Mouse (Mus musculus): ENCODE results near the gene Olfr67.
"Not testable (repeated sequence)": the region's sequence is repeated elsewhere in the genome, so short reads cannot be mapped to it uniquely, and the experiment has no call there.

The Olfr67 gene

GRCm38 (mm10) chr7:103791721-103792120, at the start of gene Olfr67:
Gene Olfr67, minus strand, starts transcription at chr7:103791821.
- DNase-seq = no peak

- no peak for DNase-seq
These were observed 48.6 kb upstream of the Olfr67 start, which contains the start of gene Hbb-bh2 for GRCm38 (mm10) chr7:103840268-103840667. Gene Hbb-bh2, minus strand, starts transcription at chr7:103840520.

- DNase-seq = no peak
These were observed 36.2 kb upstream of the Olfr67 start, which contains the start of gene Hbb-bs for GRCm38 (mm10) chr7:103827808-103828207. Gene Hbb-bs, minus strand, starts transcription at chr7:103828096.

- not testable (repeated sequence) for DNase-seq
These were observed 35.5 kb upstream of the Olfr67 start for GRCm38 (mm10) chr7:103827139-103827538.

GRCm38 (mm10) chr7:103826255-103826887, 34.8 kb upstream of the Olfr67 start:
- DNase-seq = no peak

- no peak for DNase-seq
These were observed 34.1 kb upstream of the Olfr67 start for GRCm38 (mm10) chr7:103825536-103826254.

GRCm38 (mm10) chr7:103824597-103824996, 33.0 kb upstream of the Olfr67 start:
- no peak for DNase-seq

- DNase-seq = not testable (repeated sequence)
These were observed 23.5 kb upstream of the Olfr67 start for GRCm38 (mm10) chr7:103815085-103815484.

- no peak for DNase-seq
These were observed 22.1 kb upstream of the Olfr67 start, which contains the start of gene Hbb-bt for GRCm38 (mm10) chr7:103813766-103814165. Gene Hbb-bt, minus strand, starts transcription at chr7:103813996.

GRCm38 (mm10) chr7:103813152-103813551, 21.5 kb upstream of the Olfr67 start:
- not testable (repeated sequence) for DNase-seq

- DNase-seq = no peak
These were observed 20.6 kb upstream of the Olfr67 start for GRCm38 (mm10) chr7:103812174-103812573.

GRCm38 (mm10) chr7:103811223-103811845, 19.7 kb upstream of the Olfr67 start:
- DNase-seq = no peak

GRCm38 (mm10) chr7:103810746-103811145, 19.1 kb upstream of the Olfr67 start:
- DNase-seq = no peak

- DNase-seq = no peak
These were observed 18.7 kb upstream of the Olfr67 start for GRCm38 (mm10) chr7:103810296-103810695.

- no peak for DNase-seq
These were observed 18.2 kb upstream of the Olfr67 start for GRCm38 (mm10) chr7:103809801-103810155.

- DNase-seq = no peak
These were observed 17.6 kb upstream of the Olfr67 start for GRCm38 (mm10) chr7:103808971-103809800.

GRCm38 (mm10) chr7:103808120-103808519, 16.5 kb upstream of the Olfr67 start:
- not testable (repeated sequence) for DNase-seq

GRCm38 (mm10) chr7:103806856-103807255, 15.2 kb upstream of the Olfr67 start:
- DNase-seq = no peak

GRCm38 (mm10) chr7:103792669-103793388, 1.2 kb upstream of the Olfr67 start:
- DNase-seq = no peak

- DNase-seq = no peak
These were observed 12.0 kb downstream of the Olfr67 start, which contains the start of gene Olfr68 for GRCm38 (mm10) chr7:103779598-103779997. Gene Olfr68, minus strand, starts transcription at chr7:103779698.

GRCm38 (mm10) chr7:103777652-103778051, 14.0 kb downstream of the Olfr67 start:
- not testable (repeated sequence) for DNase-seq

GRCm38 (mm10) chr7:103771494-103771893, 20.1 kb downstream of the Olfr67 start, which contains the start of gene Olfr69:
Gene Olfr69, minus strand, starts transcription at chr7:103771594.
- DNase-seq = no peak
